Mouse (Mus musculus) liver, embryonic 15.5 days (tissue): Measurements from ENCODE around the gene Sarm1. TPM values are rescaled to one million over a fixed set of nuclear protein-coding genes. Genes with fewer than 3 reads are reported as not detected.
A peak's percentile ranks its signal among the peaks of the same experiment; 100 is the strongest.

Experiments
- ATAC-seq: fragments of 200-750 bp; cut with Nextera tagmentation; 2 replicates; pipeline ENCODE4 v1.8.0; 2017; ENCODE audit warnings: moderate number of reproducible peaks, mild to moderate bottlenecking, moderate library complexity; ENCODE audit not compliant: insufficient read depth
- H3K27ac ChIP-seq: fragments of 300-500 bp; sonication (generic); replicated peaks from 2 replicates; pipeline ENCODE4 v1.5.1; 2015; ENCODE audit warnings: mild to moderate bottlenecking, inconsistent platforms
- H3K27me3 ChIP-seq: fragments of 300-500 bp; sonication (generic); 2 replicates; pipeline ENCODE4 v1.6.1; 2015; ENCODE audit warnings: mild to moderate bottlenecking, inconsistent platforms
- H3K36me3 ChIP-seq: fragments of 300-500 bp; sonication (generic); replicated peaks from 2 replicates; pipeline ENCODE4 v1.6.1; 2015; ENCODE audit warnings: moderate library complexity, mild to moderate bottlenecking, inconsistent platforms
- H3K4me1 ChIP-seq: fragments of 300-500 bp; sonication (generic); replicated peaks from 2 replicates; pipeline ENCODE4 v1.6.1; 2015; ENCODE audit warnings: inconsistent platforms
- H3K4me2 ChIP-seq: fragments of 300-500 bp; sonication (generic); 2 replicates; pipeline ENCODE4 v1.6.1; 2015; ENCODE audit warnings: moderate library complexity, mild to moderate bottlenecking, inconsistent platforms
- H3K4me3 ChIP-seq: fragments of 300-500 bp; sonication (generic); replicated peaks from 2 replicates; pipeline ENCODE4 v1.5.1; 2015; ENCODE audit warnings: mild to moderate bottlenecking, inconsistent platforms
- H3K9ac ChIP-seq: fragments of 300-500 bp; sonication (generic); 2 replicates; pipeline ENCODE4 v1.6.1; 2015; ENCODE audit warnings: moderate library complexity, mild to moderate bottlenecking, inconsistent platforms
- H3K9me3 ChIP-seq: fragments of 300-500 bp; sonication (generic); replicated peaks from 2 replicates; pipeline ENCODE4 v1.6.1; 2016; ENCODE audit warnings: inconsistent platforms
- WGBS: fragments of 180-500 bp; shearing (Covaris S2); methylation state at CpG from one replicate; pipeline ENCODE4 v1.1.7; 2015; ENCODE audit warnings: mixed read lengths; ENCODE audit not compliant: insufficient replicate concordance; 5-methylcytosine and 5-hydroxymethylcytosine counted together
- polyA plus RNA-seq: library from polyadenylated mRNA; unstranded; fragments of >200 nt; fragmentation: Nextera tagmentation; extraction: Ambion mirVana; gene quantifications from 2 replicates; pipeline ENCODE4 v1.2.1, GENCODE M21; 2015

Sarm1 gene
- polyA plus RNA-seq, 1 experiment from 2014 or later, result 0.17 TPM

- Histone ChIP-seq H3K27ac (no peak overlapping the region), H3K4me3 (no peak overlapping the region), H3K9ac (no peak overlapping the region), H3K27me3 (no peaks in the 10 kb centered on the region), H3K4me2 (no peak overlapping the region), H3K4me1 (peaks cover 39% of the 10 kb centered on the region), H3K36me3 (no peaks in the 10 kb centered on the region), H3K9me3 (no peaks in the 10 kb centered on the region)
- 56% methylated on average over 1 of the region's 1 CpGs for WGBS
- no peak for ATAC-seq
Measured at GRCm38 (mm10) chr11:78461894-78462293, 35.7 kb downstream of the Sarm1 start.

- ATAC-seq, result no peak
- Histone ChIP-seq H3K4me2 (no peak overlapping the region), H3K9ac (no peak overlapping the region), H3K27me3 (no peaks in the 10 kb centered on the region), H3K4me1 (peaks cover 11% of the 10 kb centered on the region), H3K9me3 (no peaks in the 10 kb centered on the region), H3K36me3 (no peaks in the 10 kb centered on the region), H3K4me3 (no peak overlapping the region), H3K27ac (no peak overlapping the region)
- WGBS, result 65% methylated on average over 17 of the region's 17 CpGs
Measured at GRCm38 (mm10) chr11:78458740-78459139, 38.8 kb downstream of the Sarm1 start.

DNA sequence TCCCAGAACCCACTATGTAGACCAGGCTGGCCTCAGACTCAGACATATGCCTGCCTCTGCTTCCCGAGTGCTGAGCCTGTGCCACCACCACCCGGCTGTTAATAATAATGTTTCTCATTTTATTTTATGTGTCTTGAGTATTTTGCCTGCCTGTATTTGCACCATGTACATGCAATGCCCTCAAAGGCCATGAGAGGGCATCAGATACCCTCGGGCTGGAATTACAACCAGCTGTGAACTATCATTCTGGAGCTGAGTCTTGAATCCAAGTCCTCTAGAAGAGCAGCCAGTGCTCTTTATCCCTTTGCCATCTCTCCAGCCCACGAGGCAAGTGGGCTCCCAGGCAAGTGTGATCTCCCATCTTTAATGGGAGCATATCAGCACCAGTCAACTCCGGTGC, 42.2 kb downstream of the Sarm1 start:
- Histone ChIP-seq H3K27ac (no peak overlapping the region), H3K36me3 (no peaks in the 10 kb centered on the region), H3K27me3 (no peaks in the 10 kb centered on the region), H3K4me3 (no peak overlapping the region), H3K4me1 (no peaks in the 10 kb centered on the region), H3K9me3 (no peaks in the 10 kb centered on the region), H3K4me2 (0 out of 2 replicates have a peak overlapping the region, but pooled peaks have one; percentile 8), H3K9ac (no peak overlapping the region)
- 26% methylated on average over 5 of the region's 5 CpGs for WGBS
- no peak for ATAC-seq

- no peaks in the 10 kb centered on the region for H3K36me3 ChIP-seq
- ATAC-seq, result no peak
- H3K4me1 ChIP-seq, result no peaks in the 10 kb centered on the region
- H3K27ac ChIP-seq, result no peak overlapping the region
- no peak overlapping the region for H3K9ac ChIP-seq
- H3K4me2 ChIP-seq, result no peak overlapping the region
- H3K4me3 ChIP-seq, result no peak overlapping the region
- 55% methylated on average over 7 of the region's 7 CpGs for WGBS
- H3K9me3 ChIP-seq, result no peaks in the 10 kb centered on the region
- no peaks in the 10 kb centered on the region for H3K27me3 ChIP-seq
Measured at GRCm38 (mm10) chr11:78454276-78454675, 43.3 kb downstream of the Sarm1 start.

GRCm38 (mm10) chr11:78453675-78454074, 43.9 kb downstream of the Sarm1 start:
- ATAC-seq, result no peak
- no peaks in the 10 kb centered on the region for H3K9me3 ChIP-seq
- H3K36me3 ChIP-seq, result no peaks in the 10 kb centered on the region
- no peaks in the 10 kb centered on the region for H3K4me1 ChIP-seq
- WGBS, result 16% methylated on average over 4 of the region's 4 CpGs
- H3K27ac ChIP-seq, result no peak overlapping the region
- H3K4me3 ChIP-seq, result no peak overlapping the region
- H3K27me3 ChIP-seq, result no peaks in the 10 kb centered on the region
- H3K4me2 ChIP-seq, result no peak overlapping the region
- no peak overlapping the region for H3K9ac ChIP-seq

- H3K4me1 ChIP-seq, result no peaks in the 10 kb centered on the region
- no peak overlapping the region for H3K27ac ChIP-seq
- H3K4me2 ChIP-seq, result no peak overlapping the region
- WGBS, result 4% methylated on average over 2 of the region's 2 CpGs
- no peaks in the 10 kb centered on the region for H3K9me3 ChIP-seq
- ATAC-seq, result no peak
- H3K27me3 ChIP-seq, result no peaks in the 10 kb centered on the region
- no peaks in the 10 kb centered on the region for H3K36me3 ChIP-seq
- H3K9ac ChIP-seq, result no peak overlapping the region
- no peak overlapping the region for H3K4me3 ChIP-seq
Measured at GRCm38 (mm10) chr11:78450337-78450736, 47.2 kb downstream of the Sarm1 start.

- no peak overlapping the region for H3K27ac ChIP-seq
- no peaks in the 10 kb centered on the region for H3K4me1 ChIP-seq
- WGBS, result 69% methylated on average over 1 of the region's 1 CpGs
- ATAC-seq, result no peak
- H3K9ac ChIP-seq, result no peak overlapping the region
- no peak overlapping the region for H3K4me3 ChIP-seq
- no peak overlapping the region for H3K4me2 ChIP-seq
- H3K27me3 ChIP-seq, result no peaks in the 10 kb centered on the region
- no peaks in the 10 kb centered on the region for H3K9me3 ChIP-seq
- H3K36me3 ChIP-seq, result no peaks in the 10 kb centered on the region
Measured at GRCm38 (mm10) chr11:78448242-78448641, 49.3 kb downstream of the Sarm1 start.

DNA sequence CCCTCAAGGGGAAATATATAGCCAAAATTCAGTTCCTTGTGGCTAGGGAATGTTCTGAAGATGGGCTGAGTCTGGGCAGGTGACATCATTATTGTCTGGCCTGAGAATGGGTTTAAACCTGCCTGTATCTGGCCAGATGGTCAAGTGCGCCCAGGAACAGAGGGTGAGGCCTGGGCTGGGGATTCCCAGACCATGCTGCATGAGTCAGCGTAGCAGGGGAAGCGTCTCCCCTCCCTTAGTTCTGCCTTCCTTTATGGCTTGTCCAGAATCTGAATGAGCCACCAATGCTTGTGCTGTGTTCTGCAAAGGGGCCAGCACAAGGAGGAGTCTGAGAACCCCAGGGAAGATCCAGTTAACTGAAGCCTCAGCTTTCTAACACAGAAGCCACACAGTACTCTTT, 50.4 kb downstream of the Sarm1 start:
- H3K36me3 ChIP-seq, result no peaks in the 10 kb centered on the region
- 48% methylated on average over 3 of the region's 3 CpGs for whole genome bisulfite sequencing
- H3K9me3 ChIP-seq, result no peaks in the 10 kb centered on the region
- no peaks in the 10 kb centered on the region for H3K27me3 ChIP-seq
- H3K4me1 ChIP-seq, result no peaks in the 10 kb centered on the region
- H3K9ac ChIP-seq, result no peak overlapping the region
- no peak for ATAC-seq
- H3K27ac ChIP-seq, result no peak overlapping the region
- H3K4me2 ChIP-seq, result no peak overlapping the region
- no peak overlapping the region for H3K4me3 ChIP-seq

GRCm38 (mm10) chr11:78443115-78443514, 54.4 kb downstream of the Sarm1 start:
- Histone ChIP-seq H3K4me1 (no peaks in the 10 kb centered on the region), H3K4me2 (no peak overlapping the region), H3K4me3 (no peak overlapping the region), H3K36me3 (no peaks in the 10 kb centered on the region), H3K9ac (no peak overlapping the region), H3K27ac (no peak overlapping the region), H3K9me3 (no peaks in the 10 kb centered on the region), H3K27me3 (no peaks in the 10 kb centered on the region)
- 63% methylated on average over 5 of the region's 5 CpGs for WGBS
- no peak for ATAC-seq

DNA sequence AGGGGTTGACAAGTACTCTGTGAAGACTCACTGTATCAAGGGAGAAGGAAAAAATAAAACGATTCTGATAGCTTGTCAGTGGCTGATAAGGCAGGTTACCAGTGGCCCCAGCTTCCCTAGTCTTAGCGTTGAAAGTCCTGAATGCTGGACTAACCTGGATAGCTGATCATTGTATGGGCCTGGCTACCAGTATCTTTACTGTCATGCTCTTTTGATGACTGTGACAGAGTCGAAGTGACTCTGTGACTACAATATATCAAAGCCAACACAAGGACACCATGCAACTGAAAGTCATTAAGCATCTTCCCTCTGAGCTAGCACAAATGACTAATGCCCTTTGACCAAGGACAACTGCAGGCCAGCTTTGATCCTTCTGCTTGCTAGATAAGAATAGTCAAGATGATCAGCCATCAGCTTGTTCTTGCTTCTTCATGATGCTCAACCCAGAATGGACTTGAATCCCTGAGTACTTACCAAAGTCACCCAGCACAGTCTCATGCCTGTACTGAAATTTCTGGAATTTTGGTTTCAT, 59.1 kb downstream of the Sarm1 start:
- H3K9ac ChIP-seq, result no peak overlapping the region
- no peak overlapping the region for H3K27ac ChIP-seq
- peaks cover 10% of the 10 kb centered on the region for H3K4me1 ChIP-seq
- H3K4me3 ChIP-seq, result no peak overlapping the region
- no peaks in the 10 kb centered on the region for H3K36me3 ChIP-seq
- no peak for ATAC-seq
- peaks cover 6% of the 10 kb centered on the region for H3K27me3 ChIP-seq
- 41% methylated on average over 3 of the region's 3 CpGs for WGBS
- H3K9me3 ChIP-seq, result no peaks in the 10 kb centered on the region
- no peak overlapping the region for H3K4me2 ChIP-seq

- no peaks in the 10 kb centered on the region for H3K9me3 ChIP-seq
- peaks cover 10% of the 10 kb centered on the region for H3K4me1 ChIP-seq
- no peak overlapping the region for H3K4me3 ChIP-seq
- no peak overlapping the region for H3K27ac ChIP-seq
- no peaks in the 10 kb centered on the region for H3K36me3 ChIP-seq
- 68% methylated on average over 7 of the region's 7 CpGs for WGBS
- peaks cover 6% of the 10 kb centered on the region for H3K27me3 ChIP-seq
- H3K9ac ChIP-seq, result no peak overlapping the region
- ATAC-seq, result no peak
- no peak overlapping the region for H3K4me2 ChIP-seq
Measured at GRCm38 (mm10) chr11:78437182-78437581, 60.4 kb downstream of the Sarm1 start.

DNA sequence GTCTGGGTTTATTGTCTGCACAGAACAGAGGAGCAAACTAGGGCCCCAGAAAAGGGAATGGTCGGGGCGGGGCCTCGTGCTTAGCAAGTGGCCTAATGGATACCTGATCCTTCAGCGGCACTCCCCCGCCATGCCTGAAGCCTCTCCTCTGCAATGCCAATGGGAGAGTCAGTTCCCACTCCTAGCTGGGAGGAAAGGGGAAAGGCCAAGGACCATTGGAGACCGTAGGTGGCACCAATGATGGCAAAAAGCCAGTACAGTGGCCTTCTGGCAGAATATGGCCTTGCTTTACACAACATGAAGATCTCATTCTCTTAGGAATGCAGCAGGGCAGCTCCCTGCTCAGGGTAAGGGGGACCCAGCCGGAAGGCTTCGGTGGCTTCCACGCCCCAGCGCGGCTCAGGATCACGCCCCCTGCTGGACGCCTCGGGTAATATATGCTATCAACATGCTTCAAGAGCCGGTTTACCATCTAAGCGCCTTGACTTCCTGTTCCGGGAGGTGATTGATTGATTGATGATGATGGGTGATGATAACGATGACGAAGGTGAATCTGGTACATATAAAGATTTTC, 61.7 kb downstream of the Sarm1 start:
- Histone ChIP-seq H3K4me3 (no peak overlapping the region), H3K4me1 (peaks cover 10% of the 10 kb centered on the region), H3K27ac (no peak overlapping the region), H3K4me2 (no peak overlapping the region; the same call in 1 of the 2 replicates), H3K27me3 (peaks cover 6% of the 10 kb centered on the region), H3K36me3 (no peaks in the 10 kb centered on the region), H3K9ac (no peak overlapping the region), H3K9me3 (no peaks in the 10 kb centered on the region)
- 9% methylated on average over 19 of the region's 19 CpGs for WGBS
- no peak for ATAC-seq
